Mouse (Mus musculus): ENCODE results near the gene Aldob. TPM values are rescaled to one million over a fixed set of nuclear protein-coding genes. Genes with fewer than 3 reads are reported as not detected.

Gene Aldob
- polyA plus RNA-seq, 1 experiment from 2014 or later: 143 TPM

DNA sequence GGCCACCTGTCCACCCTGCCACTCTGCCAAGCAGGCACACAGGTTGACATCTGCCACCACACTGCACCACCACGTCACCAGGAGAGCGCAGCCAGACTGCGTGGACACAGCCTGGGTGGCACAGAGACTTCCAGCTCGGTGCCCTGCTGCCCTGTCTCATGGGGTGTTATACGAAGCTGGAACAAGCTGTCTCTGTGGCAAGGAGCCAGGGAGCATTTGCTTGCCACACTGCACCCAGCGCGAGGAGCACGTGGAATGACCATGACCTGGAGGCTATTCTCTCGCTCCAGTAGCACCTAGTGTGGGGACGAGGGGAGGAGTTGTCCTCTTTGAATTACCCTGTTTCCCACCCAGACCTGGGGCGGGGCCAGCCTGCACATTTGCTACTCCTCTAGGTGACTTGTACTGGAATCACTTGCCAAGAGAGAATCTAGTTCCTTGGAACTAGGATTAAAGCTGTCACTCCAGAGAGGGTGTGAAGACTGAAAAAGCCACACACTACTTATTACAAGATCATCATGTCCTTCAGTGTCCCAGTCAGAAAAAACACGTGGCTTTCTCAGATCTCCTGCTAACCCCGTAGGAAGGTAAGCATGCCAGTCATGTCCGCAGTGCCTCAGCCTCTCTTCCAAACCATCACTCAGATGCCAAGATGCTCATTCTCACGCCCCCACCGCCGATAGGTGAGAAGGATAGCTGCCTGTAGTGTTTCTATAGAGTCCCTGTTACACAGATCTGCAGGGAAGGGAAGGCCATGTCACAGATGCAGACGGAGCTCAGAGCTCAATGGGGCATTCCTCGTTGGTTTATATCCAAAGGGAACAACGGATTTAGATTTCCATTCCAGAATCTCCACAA is 10.8 kb upstream of the Aldob start:
- no peak overlapping the region for H3K4me3 ChIP-seq (replicated peaks)
- H3K9ac ChIP-seq: no peak overlapping the region
- no peak overlapping the region for H3K4me2 ChIP-seq
- no peaks in the 10 kb centered on the region for H3K36me3 ChIP-seq
- no peaks in the 10 kb centered on the region; the same call in 1 of the 2 replicates for H3K4me1 ChIP-seq (replicated peaks)
- DNase-seq: no peak
- 59% methylated on average over 20 of the region's 20 CpGs for WGBS (ENCODE audit: insufficient replicate concordance)
- no peaks in the 10 kb centered on the region for H3K27me3 ChIP-seq
- ATAC-seq (ENCODE audit: low read depth): peak; percentile 51; the same call in 1 of the 2 replicates
- no peak overlapping the region for H3K27ac ChIP-seq
- H3K9me3 ChIP-seq (replicated peaks): no peaks in the 10 kb centered on the region

DNA sequence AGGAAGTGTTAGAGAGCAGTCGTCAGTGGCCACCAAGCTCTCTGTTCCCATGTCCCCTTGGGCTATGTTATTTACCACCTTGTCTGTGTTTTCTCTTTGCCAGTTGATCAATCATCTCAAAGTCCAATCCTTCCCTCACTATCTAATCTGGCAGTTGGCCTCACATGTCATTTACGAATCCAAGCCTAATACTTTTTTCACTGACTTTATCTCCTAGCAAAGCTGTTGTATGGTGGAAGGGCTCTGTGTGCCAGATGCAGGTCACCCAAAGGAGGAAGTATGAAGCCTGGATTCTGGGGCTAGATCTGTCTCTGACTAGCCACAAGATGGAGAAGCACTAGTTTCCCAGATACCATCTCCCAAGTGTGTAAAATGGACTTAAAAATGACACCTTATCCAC is 8.8 kb upstream of the Aldob start:
- 22% methylated on average over 2 of the region's 2 CpGs for WGBS (ENCODE audit: insufficient replicate concordance)
- Histone ChIP-seq H3K27me3 (no peaks in the 10 kb centered on the region), H3K4me3 (replicated peaks) (no peak overlapping the region), H3K36me3 (no peaks in the 10 kb centered on the region), H3K9ac (no peak overlapping the region), H3K9me3 (replicated peaks) (no peaks in the 10 kb centered on the region), H3K4me2 (no peak overlapping the region), H3K27ac (no peak overlapping the region), H3K4me1 (replicated peaks) (no peaks in the 10 kb centered on the region; the same call in 1 of the 2 replicates)
- peak; percentile 37; the same call in 1 of the 2 replicates for ATAC-seq (ENCODE audit: low read depth)
- no peak for DNase-seq

DNA sequence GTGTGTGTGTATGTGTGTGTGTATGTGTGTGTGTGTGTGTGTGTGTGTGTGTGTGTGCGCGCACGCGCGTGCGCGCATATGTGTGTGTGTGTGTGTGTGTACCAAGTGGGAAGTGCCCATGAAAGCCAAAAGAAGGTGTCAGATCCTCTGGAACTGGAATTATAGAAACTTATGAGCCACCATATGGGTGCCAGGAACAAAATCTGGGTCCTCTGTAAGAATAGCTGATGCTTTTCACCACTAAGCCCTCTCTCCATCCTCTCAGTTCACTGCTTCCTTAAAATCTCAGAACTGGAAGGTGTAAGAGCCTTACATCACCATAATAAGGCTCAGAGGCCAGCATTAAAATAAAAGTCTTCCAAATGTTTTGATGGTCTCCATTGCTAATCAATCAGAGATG is 8.0 kb upstream of the Aldob start:
- Histone ChIP-seq H3K36me3 (no peaks in the 10 kb centered on the region), H3K4me2 (no peak overlapping the region), H3K27me3 (no peaks in the 10 kb centered on the region), H3K4me3 (replicated peaks) (no peak overlapping the region), H3K9ac (no peak overlapping the region), H3K27ac (no peak overlapping the region), H3K9me3 (replicated peaks) (no peaks in the 10 kb centered on the region), H3K4me1 (replicated peaks) (no peaks in the 10 kb centered on the region; the same call in 1 of the 2 replicates)
- WGBS (ENCODE audit: insufficient replicate concordance): 97% methylated on average over 6 of the region's 7 CpGs
- ATAC-seq (ENCODE audit: low read depth): no peak
- DNase-seq: no peak

DNA sequence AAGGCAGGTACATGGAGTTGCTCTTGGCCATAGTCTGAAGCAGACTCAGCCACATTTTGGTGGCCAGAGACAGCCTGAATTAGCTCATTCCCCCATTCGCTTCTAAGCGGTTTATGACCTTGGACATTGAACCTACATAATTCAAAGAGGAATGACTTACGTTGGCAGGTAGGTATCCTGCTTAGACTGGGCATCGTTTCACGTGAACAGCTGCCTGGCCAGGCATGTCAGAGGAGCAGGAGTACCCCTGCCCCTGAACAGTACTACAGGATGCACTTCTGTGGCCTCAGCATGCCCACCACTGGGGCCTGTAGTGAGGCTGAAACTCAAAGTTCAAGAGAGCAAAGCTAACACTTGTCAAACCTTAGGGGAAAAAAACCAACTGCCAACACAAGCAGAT is 4.0 kb upstream of the Aldob start:
- no peaks in the 10 kb centered on the region for H3K36me3 ChIP-seq
- no peaks in the 10 kb centered on the region for H3K9me3 ChIP-seq (replicated peaks)
- no peak overlapping the region for H3K4me2 ChIP-seq
- no peaks in the 10 kb centered on the region for H3K4me1 ChIP-seq (replicated peaks)
- no peak overlapping the region for H3K9ac ChIP-seq
- DNase-seq (no peak), ATAC-seq (ENCODE audit: low read depth) (peak; percentile 53; the same call in 1 of the 2 replicates)
- H3K27me3 ChIP-seq: no peaks in the 10 kb centered on the region
- WGBS (ENCODE audit: insufficient replicate concordance): 57% methylated on average over 5 of the region's 5 CpGs
- no peak overlapping the region for H3K4me3 ChIP-seq (replicated peaks)
- H3K27ac ChIP-seq: no peak overlapping the region; the same call in 1 of the 2 replicates

DNA sequence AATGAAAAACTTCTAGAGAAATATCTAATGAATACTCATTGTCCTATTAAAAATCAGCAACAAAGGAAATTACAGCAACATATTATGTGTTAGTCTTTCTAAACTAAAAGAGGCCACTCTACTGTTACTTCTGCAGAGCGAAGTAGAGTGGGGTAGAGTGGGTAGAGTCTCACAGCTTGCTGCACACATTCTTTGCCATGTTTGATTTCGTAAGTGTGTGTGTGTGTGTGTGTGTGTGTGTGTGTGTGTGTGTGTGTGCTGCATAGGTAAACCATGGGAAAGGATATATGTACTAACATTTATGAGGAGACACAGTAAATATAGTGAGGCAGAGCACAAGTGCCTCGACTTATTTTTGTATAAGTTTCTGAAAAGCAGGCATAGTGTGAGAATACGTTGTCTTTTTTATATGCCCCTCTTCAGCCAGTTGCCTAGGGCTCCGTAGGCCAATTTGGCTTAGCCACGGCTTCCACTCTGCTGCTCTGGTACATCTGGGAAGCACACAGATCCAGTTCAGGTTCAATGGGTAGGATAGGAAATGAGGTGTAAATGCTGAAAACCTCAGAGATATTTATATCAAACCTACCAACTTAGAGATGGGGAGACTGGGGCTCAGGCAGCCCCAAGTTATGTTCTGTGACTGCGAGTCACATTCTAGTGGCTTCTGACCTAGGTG is 1.7 kb downstream of the Aldob start:
- WGBS (ENCODE audit: insufficient replicate concordance): 56% methylated on average over 7 of the region's 7 CpGs
- no peak for DNase-seq
- peak; percentile 47 for ATAC-seq (ENCODE audit: low read depth)
- Histone ChIP-seq H3K27me3 (no peaks in the 10 kb centered on the region), H3K4me2 (peak overlapping the region; percentile 43), H3K27ac (peak overlapping the region; percentile 64), H3K4me1 (replicated peaks) (no peaks in the 10 kb centered on the region), H3K36me3 (peaks cover 5% of the 10 kb centered on the region; the same call in 1 of the 2 replicates), H3K9me3 (replicated peaks) (no peaks in the 10 kb centered on the region), H3K4me3 (replicated peaks) (peak overlapping the region; percentile 33; the same call in 1 of the 2 replicates), H3K9ac (peak overlapping the region; percentile 49; the same call in 1 of the 2 replicates)

DNA sequence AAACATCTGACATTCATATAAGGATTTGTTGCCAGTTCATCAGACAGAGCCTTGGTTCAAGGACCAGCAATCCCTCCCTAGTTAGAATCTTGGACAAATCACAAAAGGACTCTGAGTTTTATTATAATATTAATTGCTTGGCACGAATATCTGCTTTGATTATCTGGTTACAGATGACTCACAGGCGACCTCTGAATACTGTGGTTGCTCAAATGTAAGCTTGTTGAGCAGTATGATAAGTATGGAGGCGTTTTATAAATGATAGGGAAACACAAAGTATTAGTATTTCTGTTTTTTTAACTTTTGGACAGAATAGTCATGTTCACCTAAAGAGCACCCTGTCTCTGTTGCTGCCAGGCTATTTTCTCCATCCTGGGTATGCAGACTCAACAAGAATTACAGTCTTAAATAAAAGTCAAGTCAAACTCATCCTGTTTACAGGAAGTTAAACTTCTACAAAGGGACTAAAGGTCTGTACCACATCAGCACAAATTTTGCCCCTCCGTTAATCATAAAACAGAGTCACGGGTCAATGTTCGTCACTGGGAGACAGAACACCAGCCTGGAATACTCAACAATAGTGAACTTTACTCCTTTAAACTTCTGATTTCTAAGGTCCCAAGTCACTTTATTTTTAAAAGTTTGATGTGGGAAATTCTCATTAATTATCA is 2.3 kb downstream of the Aldob start:
- Histone ChIP-seq H3K27ac (peak overlapping the region; percentile 1), H3K27me3 (no peaks in the 10 kb centered on the region), H3K9me3 (replicated peaks) (no peaks in the 10 kb centered on the region), H3K4me1 (replicated peaks) (no peaks in the 10 kb centered on the region), H3K4me2 (peak overlapping the region; percentile 29), H3K9ac (no peak overlapping the region), H3K4me3 (replicated peaks) (no peak overlapping the region), H3K36me3 (peaks cover 5% of the 10 kb centered on the region; the same call in 1 of the 2 replicates)
- peak; percentile 70 for ATAC-seq (ENCODE audit: low read depth)
- 52% methylated on average over 6 of the region's 6 CpGs for WGBS (ENCODE audit: insufficient replicate concordance)
- DNase-seq: no peak

DNA sequence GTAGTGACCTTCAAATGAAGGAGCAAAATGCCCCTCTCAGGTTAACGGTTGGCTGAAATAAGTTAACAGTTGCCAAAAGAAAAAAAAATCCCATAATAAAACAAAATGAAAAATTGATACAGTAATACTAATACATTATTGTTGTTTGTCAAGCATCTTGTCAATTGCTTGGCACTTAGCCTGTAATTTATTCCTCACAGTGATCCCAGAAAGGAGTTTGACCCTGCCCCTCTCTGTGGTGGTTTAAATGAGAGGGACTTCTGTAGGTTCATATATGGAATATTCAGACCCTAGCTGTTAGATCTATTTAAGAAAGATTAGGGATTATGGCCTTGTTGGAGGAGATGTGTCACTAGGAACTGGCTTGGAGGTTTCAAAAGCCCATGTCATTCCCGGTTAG is 3.3 kb downstream of the Aldob start:
- Histone ChIP-seq H3K9me3 (replicated peaks) (no peaks in the 10 kb centered on the region), H3K27ac (no peak overlapping the region), H3K9ac (no peak overlapping the region), H3K36me3 (peaks cover 5% of the 10 kb centered on the region; the same call in 1 of the 2 replicates), H3K4me1 (replicated peaks) (no peaks in the 10 kb centered on the region), H3K4me2 (0 out of 2 replicates have a peak overlapping the region, but pooled peaks have one; percentile 29), H3K4me3 (replicated peaks) (no peak overlapping the region), H3K27me3 (no peaks in the 10 kb centered on the region)
- DNase-seq: no peak
- ATAC-seq (ENCODE audit: low read depth): no peak
- 46% methylated on average over 2 of the region's 2 CpGs for WGBS (ENCODE audit: insufficient replicate concordance)

DNA sequence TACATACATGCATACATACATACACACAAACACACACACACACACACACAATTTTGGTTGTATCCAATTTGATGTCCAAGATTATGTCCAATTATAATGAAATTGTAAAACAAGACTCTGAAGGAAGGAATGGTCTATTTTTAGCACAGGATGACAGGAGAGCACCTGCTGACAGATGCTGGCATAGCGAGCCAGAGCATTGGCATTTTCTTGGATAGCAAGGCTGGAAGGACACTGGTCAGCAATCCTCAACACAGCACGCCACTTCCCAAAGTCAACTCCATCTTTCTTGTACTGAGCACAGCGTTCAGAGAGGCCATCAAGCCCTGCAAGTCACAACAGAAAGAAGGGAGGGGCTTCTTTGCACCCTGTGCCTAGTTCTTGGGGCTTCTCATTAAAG is 8.4 kb downstream of the Aldob start:
- DNase-seq: no peak
- no peak for ATAC-seq (ENCODE audit: low read depth)
- H3K9ac ChIP-seq: no peak overlapping the region
- WGBS (ENCODE audit: insufficient replicate concordance): 57% methylated on average over 3 of the region's 3 CpGs
- no peaks in the 10 kb centered on the region for H3K9me3 ChIP-seq (replicated peaks)
- no peak overlapping the region for H3K27ac ChIP-seq
- H3K4me1 ChIP-seq (replicated peaks): no peaks in the 10 kb centered on the region
- H3K4me3 ChIP-seq (replicated peaks): no peak overlapping the region
- H3K36me3 ChIP-seq: peaks cover 17% of the 10 kb centered on the region
- no peak overlapping the region for H3K4me2 ChIP-seq
- H3K27me3 ChIP-seq: no peaks in the 10 kb centered on the region

DNA sequence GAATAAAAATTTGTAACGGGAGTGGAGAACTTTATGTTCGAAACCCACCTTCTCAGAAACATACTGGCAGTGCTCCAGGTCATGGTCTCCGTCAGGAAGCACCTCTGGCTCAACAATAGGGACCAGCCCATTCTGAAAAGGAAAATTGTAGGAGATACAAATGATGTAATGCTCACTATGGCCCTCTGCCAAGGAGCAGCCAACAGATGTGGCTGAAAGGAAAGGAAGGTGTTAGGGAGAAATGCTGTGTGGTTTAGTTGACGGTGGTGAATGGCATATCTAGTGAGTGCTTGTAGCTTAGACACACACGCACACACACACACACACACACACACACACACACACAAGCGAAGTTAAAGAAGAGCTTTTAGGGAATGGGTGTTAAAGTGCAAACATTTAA is 9.7 kb downstream of the Aldob start:
- 56% methylated on average over 6 of the region's 6 CpGs for WGBS (ENCODE audit: insufficient replicate concordance)
- DNase-seq: no peak

DNA sequence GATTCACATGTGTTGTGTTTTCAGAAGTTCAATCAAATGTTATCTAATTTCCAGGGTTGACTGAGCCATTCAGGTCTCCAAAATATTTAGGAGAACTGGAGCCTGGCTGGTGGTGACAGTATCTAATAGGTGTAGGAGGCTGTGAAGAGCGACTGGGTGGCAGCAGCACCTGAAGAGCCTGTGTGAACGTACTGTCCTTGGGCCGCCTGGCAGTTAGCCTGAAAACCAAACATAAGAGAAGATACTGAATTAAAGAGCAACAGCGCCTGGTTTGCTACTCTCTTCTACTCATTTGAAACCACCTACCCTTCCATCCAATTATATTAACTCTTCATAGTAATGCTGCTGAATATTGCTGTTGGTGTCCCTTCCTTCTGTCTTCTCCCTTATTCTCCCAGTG is 12.7 kb downstream of the Aldob start:
- WGBS (ENCODE audit: insufficient replicate concordance): 62% methylated on average over 4 of the region's 4 CpGs
- DNase-seq: no peak
- no peak overlapping the region for H3K4me3 ChIP-seq (replicated peaks)
- H3K36me3 ChIP-seq: peaks cover 15% of the 10 kb centered on the region; the same call in 1 of the 2 replicates
- H3K4me1 ChIP-seq (replicated peaks): no peaks in the 10 kb centered on the region
- H3K9me3 ChIP-seq (replicated peaks): no peaks in the 10 kb centered on the region
- no peak overlapping the region for H3K9ac ChIP-seq
- no peak overlapping the region for H3K27ac ChIP-seq
- no peak overlapping the region for H3K4me2 ChIP-seq
- ATAC-seq (ENCODE audit: low read depth): no peak
- no peaks in the 10 kb centered on the region for H3K27me3 ChIP-seq

More for the DNA sequence above, 9.7 kb downstream of the Aldob start:
- no peak for ATAC-seq (ENCODE audit: low read depth)
- Histone ChIP-seq H3K4me3 (replicated peaks) (no peak overlapping the region), H3K4me2 (no peak overlapping the region), H3K9me3 (replicated peaks) (no peaks in the 10 kb centered on the region), H3K36me3 (peaks cover 17% of the 10 kb centered on the region), H3K27ac (no peak overlapping the region), H3K27me3 (no peaks in the 10 kb centered on the region), H3K9ac (no peak overlapping the region), H3K4me1 (replicated peaks) (no peaks in the 10 kb centered on the region)

DNA sequence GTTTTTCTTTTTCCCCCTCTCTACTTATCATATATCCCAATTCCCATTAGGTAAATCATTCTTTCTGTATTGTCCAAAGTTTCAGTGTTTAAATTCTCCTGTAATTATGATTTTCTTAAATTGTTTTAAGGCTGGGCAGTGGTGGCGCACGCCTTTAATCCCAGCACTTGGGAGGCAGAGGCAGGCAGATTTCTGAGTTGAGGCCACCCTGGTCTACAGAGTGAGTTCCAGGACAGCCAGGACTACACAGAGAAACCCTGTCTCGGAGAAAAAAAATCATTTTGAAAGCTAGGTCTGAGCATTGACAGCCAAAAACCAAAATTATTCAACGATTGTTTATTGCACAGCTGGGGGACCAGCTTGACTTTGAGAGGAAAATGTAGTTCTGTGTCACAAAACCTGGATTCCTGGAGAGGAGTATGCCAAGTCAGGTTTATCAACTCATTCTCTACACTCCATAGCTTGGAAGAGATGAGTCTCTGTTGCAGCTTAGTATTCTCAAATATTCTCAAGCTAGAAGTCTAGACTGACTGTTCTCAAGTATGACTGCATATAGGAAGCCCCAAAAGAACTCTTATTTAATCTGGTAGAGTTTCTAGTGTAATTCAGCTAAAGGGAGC is 13.6 kb downstream of the Aldob start:
- no peak for ATAC-seq (ENCODE audit: low read depth)
- Histone ChIP-seq H3K27me3 (no peaks in the 10 kb centered on the region), H3K4me2 (no peak overlapping the region), H3K4me3 (replicated peaks) (no peak overlapping the region), H3K4me1 (replicated peaks) (no peaks in the 10 kb centered on the region), H3K9me3 (replicated peaks) (no peaks in the 10 kb centered on the region), H3K27ac (no peak overlapping the region), H3K9ac (no peak overlapping the region), H3K36me3 (peaks cover 20% of the 10 kb centered on the region)
- no peak for DNase-seq
- 74% methylated on average over 4 of the region's 4 CpGs for WGBS (ENCODE audit: insufficient replicate concordance)
